Mouse (Mus musculus) thymus, postnatal 14 days (tissue): ENCODE measurements around the gene Aoc2.

Source experiments
- DNase-seq: peaks from one replicate; pipeline ENCODE4 v3.0.0; 2021

Gene Aoc2

DNA sequence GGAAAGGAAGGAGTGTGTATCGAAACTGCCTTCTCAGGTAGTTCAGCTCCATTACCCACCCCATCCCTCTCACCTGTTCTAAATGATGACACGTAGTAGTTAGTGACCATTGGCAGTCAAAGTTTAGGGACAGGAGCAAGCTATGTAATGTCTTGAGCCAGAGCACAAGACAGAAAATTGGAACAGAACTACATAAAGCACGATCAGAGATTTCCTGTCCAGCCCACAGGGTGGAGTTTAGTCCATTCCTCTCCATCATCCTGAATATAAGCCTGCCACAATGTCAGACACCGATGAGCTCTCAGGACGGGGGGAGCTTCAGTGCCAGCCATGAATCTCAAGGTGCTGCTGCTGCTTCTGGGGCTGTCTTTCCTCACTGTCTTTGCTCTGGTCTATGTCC lies at the start of gene Aoc2:
Gene Aoc2 (plus strand): TSS at position 301 of the 400 bp plus-strand sequence.
- DNase-seq = no peak

DNA sequence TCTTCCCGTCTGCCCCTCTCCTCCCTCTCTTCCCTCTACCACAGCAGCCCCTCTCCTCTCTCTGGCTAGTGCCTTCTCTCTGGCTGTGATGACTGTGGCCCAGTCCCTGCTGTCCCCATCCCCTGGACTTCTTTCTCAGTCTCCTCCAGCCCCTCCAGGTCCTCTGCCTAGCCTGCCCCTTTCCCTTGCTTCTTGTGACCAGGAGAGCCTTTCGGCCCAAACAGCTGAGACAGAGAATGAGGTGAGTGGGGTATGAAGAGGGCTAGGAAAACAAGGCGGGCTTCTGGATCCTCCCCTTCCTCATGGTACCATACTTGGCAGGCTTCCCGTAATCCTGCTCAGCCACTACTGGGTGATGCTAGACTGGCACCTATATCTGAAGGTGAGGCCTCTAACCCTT lies 49.6 kb upstream of the Aoc2 start:
- no peak for DNase-seq

DNA sequence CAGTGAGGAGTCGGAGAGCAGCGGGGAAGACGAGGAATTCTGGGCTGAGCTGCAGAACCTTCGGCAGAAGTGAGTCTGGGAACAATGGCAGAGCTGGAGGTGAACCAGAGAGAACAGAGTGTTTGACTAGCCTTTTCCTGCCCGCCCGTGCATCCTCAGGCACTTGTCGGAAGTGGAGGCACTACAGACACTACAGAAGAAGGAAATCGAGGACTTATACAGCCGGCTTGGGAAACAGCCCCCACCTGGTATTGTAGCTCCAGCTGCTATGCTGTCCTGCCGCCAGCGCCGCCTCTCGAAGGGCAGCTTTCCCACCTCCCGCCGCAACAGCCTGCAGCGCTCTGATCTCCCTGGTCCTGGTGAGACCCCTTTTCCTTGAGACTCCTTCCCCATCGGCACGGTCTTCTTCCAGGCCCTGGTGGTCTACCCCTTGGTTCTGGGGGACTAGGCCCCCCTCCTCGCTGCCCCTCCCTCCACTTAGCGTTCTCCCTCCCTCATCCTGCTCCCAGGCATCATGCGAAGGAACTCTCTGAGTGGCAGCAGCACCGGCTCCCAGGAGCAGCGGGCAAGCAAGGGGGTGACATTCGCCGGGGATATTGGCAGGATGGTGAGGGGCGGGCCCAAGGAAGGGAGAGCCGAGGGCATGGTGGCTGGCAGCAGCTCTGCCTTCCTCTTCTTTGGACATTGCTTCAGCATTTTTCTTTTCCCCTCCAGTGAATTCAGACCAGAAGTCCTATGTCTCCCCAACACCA lies 48.4 kb upstream of the Aoc2 start:
- DNase-seq = no peak

DNA sequence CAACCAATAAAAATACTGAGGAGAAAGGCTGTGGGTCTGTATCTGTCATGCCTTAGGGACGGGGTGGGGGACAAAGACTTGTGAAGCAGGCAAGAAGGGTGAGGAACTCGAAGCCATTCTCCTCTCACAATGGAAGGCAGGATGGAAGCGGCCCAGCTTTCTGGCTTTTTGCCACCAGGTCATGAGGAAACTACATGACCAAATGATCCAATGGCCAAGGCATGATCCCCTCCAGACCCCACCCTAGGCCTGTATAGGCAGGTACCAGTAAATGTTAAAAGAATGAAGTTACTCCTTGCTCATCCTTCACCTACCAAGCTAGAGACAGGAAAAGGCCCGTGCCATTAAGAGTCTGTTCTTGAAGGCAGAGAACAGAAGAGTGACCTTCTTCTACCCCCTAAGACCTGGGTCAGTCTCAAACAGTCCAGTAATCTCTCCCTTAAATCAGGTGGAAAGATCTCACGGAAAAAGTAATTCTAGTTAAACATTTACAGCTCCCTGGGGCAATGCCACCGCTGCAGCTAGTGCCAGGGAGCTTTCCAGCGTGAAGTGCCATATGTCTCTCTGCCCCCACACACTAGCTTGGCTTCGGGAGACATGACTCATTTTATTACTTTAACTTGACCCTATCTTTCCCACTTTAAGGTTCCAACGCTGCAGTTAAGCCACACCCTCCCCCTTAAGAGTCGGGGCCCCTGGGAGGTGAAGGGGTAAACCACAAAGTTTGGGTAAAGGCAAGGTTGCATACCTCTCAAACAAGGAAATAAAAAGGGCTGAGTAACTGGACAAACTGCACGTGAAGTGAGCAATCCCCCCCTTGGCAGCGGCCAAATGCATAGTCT lies 47.3 kb upstream of the Aoc2 start:
- DNase-seq = no peak

DNA sequence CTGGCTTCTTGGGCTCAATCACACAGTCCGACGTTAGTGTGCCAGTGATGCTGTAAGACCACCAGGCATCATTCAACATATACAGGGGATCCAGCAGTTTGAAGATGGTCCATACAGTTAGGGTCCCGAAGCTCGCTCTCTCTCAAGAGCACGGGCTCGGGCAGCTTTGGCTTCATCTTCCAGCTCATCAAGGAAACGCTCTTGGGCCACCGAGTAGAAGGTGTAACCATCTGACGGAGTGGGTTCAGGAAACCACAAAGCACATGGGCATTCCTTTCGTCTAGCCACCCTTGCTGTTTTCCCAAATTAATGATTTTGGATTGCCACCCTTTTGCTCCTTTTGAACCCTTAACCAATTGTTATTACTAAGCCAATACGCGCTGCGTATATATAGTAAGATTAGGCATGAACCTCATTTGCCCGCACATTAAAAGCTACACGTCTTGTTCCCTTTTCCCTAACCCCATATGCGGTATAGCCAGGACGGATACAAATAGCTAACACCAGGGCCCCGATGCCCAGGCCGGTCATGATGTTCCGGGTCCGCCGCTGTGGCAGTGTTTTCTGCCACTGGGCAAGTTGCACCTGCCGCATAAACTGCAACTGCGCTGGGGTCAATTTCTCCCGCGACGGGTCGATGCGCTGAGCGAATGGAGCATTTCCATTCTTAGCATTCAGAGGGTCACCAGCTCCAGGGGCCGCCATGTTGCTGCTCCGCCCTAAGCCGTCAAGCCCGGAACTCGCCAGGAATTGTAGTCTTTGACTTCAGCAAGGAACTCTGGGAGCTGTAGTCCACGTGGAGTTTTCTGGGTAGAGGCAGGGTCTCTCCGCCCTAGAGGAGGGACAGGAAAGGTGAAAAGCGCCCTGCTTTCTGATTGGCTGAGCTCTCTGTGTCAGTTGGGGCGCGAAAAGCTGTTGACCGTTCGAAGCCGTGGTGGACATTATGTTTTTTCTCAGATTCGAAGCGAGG lies 46.4 kb upstream of the Aoc2 start, which contains the start of the genes Cntd1 and Coa3:
Gene Cntd1 (plus strand): TSS at position 790 of the 970 bp plus-strand sequence.
Gene Coa3 (minus strand): TSS at position 892 of the 970 bp plus-strand sequence.
- DNase-seq = peak; percentile 90

DNA sequence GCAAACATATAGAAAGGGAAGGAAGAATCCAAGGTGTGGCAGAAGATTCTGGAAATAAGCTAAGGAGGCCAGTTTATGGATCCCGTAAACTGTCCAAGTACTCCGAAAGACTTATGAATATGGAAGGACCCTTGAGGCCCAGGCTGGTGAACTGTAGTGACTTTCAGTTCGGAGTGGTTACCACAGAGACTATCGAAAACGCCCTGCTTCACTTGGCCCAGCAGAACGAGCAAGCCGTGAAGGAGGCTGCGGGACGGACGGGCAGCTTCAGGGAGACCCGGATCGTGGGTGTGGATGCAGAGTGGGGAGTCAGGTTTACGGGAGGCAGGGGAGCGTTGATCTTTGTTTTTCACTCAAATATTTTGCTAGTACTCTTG lies 45.7 kb upstream of the Aoc2 start:
- peak; percentile 26 for DNase-seq

DNA sequence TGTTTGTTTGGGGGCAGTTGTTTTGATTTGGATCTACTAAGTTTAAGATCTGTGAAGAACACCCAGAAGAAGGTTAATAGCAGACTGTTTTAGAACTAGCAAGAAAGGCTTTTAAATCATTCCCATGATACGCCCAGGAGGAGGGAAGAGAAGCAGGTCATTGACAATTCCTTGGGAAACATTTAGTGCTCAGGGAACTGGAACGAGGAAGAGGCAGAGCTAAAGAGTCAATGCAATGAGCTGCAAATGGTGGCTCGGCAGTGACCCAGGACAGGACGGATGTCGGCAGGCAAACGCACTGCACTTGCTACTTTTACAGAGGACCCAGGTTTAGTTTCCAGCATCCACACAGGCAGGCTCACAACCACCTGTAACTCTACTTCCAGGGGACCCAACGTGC lies 44.0 kb upstream of the Aoc2 start:
- no peak for DNase-seq

DNA sequence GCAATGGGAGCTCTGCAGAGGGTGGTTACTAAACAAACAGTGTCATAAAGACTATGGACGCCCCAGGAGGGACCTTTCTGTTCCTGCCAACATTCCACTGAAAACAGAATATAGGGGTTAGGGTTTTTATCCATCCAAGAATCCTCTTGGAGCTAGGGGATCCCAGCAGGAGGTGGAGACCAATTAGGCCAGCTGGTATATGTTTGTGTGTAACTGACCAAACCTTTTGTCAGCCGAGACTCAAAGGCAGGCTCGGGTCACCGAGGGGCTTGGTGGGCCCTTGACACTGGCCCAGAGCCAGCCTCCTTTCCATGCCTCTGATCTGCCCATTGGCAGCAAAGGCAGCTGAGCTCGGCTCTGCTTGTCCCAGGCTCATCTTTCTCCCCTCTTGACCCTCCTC lies 42.0 kb upstream of the Aoc2 start:
- no peak for DNase-seq

DNA sequence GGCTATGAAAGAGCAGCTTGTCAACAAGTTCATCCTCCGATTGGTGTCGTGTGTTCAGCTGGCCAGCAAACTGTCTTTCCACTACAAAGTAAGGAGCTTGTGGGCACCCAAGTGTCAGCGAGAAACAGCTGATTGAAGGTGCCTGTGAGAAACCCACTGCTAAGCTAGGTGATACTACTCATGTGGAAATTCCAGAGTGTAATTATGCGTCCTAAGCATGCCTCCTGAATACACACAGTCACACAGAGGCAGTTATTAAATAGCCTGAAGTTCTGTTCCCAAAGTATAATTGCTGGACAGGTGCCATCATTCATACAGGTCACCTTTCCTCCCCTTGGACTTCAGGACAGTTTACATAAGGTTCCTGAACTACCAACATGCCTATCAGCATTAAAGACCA lies 41.1 kb upstream of the Aoc2 start:
- no peak for DNase-seq

DNA sequence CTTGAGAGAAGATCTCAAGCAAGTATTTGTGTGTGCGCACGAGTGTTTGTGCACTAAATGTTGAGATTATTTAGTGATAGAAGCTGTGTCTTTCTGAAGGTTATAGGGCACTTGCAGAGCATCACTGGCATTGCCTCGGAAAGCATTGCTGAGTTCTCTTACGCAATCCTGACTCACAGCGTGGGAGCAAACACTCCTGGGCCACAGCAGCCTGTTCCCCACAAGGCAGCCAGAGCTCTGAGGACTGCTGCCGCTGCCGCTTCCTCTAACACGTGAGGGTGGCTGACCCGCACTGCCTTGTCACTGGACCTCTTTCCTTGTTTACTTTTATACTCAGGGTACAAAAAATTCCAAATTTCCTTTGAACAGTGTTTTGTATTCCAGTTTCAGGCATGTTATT lies 37.6 kb upstream of the Aoc2 start:
- DNase-seq = no peak

DNA sequence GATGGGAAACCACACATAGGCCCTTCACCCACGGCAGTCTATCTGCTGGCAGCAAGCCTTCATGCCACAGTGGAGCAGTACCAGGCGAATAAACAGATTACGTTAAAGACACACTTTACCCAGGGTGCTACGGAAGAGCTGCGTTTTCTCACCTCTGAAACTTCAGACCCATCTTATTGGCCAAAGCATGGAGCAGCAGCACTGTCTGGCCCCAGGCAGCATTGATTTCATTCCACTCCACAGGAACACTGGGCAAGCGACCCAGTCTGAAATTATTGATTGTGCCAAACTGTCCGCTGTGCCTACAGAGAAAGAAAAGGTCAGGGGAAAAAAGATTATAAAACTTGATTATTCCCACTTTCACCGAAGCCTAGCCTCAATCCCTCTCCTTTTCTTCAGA lies 33.6 kb upstream of the Aoc2 start:
- DNase-seq = no peak

DNA sequence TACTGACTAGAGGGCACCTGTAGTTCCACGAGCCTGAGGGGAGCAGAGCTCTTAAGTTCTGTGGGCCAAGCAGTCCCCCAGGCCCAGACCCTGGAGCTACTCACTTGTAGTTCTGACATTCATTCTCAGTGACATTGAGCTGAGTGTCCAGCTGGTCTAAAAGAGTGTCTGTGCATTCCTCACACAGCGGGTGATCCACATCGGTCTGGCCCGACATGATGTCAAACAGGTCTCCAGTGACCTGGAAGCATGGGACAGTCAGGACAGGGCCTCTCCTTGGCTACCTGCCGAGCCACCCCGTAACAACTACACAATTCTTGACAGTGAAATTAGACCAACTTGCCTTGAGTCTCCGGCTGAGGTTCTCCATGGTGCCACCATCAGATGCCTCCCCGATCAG lies 29.7 kb upstream of the Aoc2 start:
- no peak for DNase-seq

DNA sequence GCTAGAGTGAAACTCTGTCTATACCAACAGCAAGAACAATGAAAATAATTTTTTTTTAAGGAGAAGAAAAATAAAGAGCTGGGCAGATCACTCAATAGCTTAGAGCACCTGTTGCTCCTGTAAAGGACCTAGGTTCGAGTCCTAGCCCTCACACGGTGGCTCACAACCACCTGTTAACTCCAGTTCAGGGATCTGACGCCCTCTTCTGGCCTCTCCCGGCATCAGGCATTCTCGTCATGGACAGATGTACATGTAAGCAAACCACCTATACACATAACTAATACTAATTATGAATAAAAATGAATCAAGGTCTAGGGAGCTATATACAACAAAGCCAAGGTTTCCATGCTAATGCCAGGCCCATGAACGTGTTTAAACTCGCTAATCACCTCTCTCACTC lies 24.0 kb upstream of the Aoc2 start:
- no peak for DNase-seq

DNA sequence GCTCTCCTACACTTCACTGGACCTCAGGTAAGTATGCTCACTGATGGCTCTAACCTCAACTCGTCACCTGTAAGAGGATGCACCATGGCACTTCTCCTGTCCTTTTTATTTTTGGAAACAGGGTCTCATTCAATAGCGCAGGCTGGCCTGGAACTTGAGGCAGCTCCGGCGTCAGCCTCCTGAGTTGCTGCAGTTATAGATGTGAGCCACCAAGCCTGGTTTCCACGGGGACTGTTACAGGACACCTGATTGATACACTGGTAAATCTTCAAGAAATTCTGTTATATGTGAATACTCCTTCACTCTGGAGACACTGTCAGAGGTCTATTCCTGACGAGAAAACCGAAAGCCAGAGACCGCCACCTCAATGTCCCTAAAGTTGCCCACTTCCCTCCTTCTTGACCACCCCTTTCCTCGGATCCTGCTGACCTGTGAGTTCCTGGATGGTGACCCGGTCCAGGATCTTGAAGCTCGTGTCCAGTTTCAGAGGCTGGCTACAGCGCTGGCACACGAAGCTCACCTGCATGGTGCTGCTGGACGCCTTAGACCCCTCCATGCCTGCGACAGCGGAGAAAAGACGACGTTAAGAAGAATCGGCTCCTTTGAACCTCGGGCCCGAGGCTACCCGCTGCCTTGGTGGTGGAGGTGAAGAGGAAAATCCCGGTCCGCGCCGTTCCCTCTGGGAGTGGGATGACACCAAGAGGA lies 23.4 kb upstream of the Aoc2 start:
- no peak for DNase-seq

DNA sequence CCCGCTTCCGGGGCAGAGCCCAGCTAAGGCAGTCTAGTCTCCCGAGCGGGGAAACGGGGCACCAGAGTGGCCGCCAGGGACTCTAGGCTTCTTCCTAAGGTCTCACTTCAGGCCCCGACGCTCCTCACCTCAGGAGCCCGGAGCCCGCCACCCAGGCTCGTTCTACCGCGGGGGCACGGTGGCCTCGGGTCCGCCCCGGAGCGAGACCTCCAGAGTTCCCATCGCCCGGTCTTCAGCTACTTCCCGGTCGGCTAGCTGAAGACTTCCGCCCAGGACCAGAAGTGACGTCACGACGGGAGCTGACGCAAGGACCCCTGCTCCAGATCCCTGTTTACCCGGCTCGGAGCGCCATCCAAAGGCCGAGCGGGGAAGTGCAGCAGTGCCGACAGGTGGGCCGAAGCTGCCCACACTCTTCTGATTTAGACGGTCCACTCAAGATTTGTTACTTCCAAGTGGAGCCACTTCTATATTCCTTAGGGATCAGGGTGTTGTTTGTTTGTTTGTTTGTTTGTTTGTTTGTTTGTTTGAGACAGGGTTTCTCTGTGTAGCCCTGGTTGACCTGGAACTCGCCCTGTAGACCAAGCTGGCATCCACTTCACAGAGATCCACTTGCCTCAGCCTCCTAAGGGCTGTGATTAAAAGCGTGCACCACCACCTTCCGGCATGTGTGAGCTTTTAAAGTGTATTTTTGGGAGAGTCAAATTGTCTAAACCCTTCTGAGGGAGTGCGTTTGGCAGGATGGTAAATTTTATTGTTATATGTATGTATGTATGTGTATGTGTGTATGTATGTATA lies 22.7 kb upstream of the Aoc2 start, which contains the start of gene Becn1:
Gene Becn1 (minus strand): TSS at position 283 of the 795 bp plus-strand sequence.
- peak; percentile 95 for DNase-seq

DNA sequence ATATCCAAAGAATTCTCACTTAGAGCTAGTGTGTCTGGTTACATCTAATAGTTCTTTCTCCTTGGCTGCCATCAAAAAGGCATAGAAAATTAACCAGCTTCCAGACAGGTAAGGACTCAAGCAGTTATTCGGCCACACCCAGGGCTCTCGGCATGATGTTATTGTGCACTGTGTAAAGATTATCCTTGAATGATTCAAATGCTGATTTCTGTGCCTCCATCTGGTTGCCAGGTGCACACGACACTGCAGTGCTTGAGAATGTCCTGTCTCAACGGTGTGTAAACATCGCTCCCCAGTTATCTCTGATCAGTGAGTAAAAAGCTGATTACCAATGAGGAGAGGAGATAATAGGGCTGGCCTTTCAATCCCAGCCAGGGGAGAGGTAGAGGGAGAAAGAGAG lies 17.1 kb upstream of the Aoc2 start:
- no peak for DNase-seq

DNA sequence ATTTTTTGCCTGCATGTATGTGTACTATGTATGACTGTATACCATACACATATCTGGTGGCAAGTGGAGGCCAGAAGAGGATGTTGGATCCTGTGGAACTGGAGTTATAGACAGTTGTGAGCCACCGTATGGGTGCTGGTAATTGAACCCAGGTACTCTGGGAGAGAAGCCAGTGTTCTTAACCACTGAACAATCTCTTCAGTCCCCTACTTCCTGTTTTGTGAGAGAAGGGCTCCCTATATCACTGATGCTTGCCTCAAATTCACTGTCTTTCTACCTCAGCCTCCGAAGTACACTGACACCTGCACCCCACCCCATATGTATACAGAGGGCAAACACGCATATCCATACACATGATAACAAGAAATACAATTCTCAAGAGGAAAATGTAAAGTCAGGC lies 13.8 kb upstream of the Aoc2 start:
- DNase-seq = no peak

DNA sequence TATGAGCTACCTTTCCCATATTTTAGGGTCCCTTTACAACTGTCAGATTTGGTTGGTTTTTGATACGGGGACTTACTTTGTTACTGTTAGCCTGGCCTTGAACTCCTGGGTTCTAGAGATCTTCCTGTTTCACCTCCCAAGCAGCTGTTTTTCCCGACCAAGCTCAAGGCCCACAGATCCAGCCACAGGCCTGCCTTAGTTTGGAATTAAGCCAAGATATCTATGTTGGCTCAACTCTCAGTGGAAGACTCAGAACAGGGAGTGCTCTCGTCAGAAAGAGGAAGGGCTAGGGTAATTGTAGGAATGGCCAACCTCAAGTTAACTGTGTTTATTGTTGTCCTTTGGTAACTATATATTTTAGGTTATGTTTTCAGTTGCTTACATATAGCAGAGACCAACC lies 12.7 kb upstream of the Aoc2 start:
- no peak for DNase-seq

DNA sequence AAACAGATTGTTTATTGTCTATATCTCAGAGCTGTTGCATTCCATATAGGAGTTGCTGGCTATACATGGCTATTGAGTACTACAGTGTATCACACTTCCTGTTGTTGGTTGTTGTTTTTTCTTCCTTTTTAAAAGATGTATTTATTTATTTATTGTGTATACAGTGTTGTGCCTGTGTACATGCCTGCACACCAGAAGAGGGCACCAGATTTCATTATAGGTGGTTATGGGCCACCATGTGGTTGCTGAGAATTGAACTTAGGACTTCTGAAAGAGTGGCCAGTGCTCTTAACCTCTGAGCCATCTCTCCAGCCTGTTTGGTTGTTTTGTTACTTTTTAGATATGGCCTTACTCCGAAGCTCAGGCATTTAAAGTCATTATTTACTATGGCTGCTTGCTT lies 10.3 kb upstream of the Aoc2 start:
- no peak for DNase-seq

DNA sequence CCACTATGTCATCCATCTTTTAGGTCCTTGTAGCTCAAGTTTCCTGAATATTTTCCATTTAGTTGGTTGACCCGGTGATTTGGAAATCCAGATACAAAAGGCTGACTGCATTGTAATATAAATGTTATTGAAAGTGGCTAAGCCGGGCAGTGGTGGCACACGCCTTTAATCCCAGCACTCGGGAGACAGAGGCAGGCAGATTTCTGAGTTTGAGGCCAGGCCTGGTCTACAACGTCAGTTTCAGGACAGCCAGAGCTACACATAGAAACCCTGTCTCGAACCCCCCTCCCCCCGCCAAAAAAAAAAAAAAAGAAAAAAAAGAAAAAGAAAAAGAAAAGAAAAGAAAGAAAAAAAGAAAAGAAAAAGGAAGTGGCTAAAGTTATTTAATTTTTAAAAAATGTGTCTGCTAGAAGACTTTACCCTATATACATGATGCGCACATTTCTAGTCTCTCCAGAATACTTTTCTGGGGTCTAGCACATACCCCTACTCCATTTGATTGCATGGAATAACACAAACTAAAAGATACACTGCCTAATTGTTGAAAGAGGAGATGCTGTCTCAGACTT lies 9.7 kb upstream of the Aoc2 start:
- no peak for DNase-seq
